Mouse (Mus musculus): ENCODE results near the gene Rars2. TPM values are rescaled to one million over a fixed set of nuclear protein-coding genes. Genes with fewer than 3 reads are reported as not detected.
"Not testable (repeated sequence)": the region's sequence is repeated elsewhere in the genome, so short reads cannot be mapped to it uniquely, and the experiment has no call there.

Gene Rars2
- 57.5 and 61.8 TPM in 2 replicates for polyA plus RNA-seq (2014; fragmentation: Nextera tagmentation; extraction: Ambion mirVana)

DNA sequence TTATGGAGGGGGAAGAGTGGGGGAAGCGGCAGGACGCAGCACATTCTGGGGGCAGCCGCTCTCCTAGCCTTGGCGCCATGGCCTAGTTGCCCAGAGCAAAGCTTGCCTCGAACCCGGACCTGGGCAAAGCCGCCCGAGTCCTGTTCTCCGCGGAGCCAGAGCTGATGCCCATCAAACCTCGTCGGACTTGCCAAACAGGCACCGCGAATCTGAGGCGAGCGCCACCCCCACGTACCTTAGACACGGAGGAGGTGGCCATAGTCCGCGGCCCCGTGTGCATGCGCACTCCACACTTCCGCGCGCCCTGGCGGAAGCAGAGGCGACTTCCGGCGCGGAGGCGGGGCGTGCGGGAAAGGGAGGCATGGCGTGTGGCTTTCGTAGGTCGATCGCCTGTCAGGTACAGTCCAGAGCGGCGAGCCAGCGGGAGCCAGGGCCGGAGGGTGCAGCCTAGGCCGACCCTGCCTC is at the start of gene Rars2, which contains the start of gene Orc3:
TSS of gene Rars2 (plus strand) at position 328 of the 465 bp plus-strand sequence.
TSS of gene Orc3 (minus strand) at position 315 of the 465 bp plus-strand sequence.
- peak; percentile 49; the same call in 1 of the 2 replicates for TF ChIP-seq CTCF (IDR thresholded peaks at IDR 0.05; ENCODE audit: low read depth)
- H3K27me3 ChIP-seq (ENCODE audit: insufficient read depth, low read length) = no peaks in the 10 kb centered on the region
- under 1% methylated on average over 42 of the region's 42 CpGs for WGBS
- peak; percentile 96 for DNase-seq
- peaks cover 3% of the 10 kb centered on the region; the same call in 1 of the 2 replicates for H3K36me3 ChIP-seq (ENCODE audit: insufficient read depth)
- peak within 1 kb of the TSS; percentile 76 for H3K27ac ChIP-seq (ENCODE audit: low read depth)
- H3K4me3 ChIP-seq (ENCODE audit: low read depth, low read length) = peak within 1 kb of the TSS; percentile 80
- ATAC-seq (ENCODE audit: insufficient read depth) = peak; percentile 99
- 0 out of 2 replicates have a peak, but pooled peaks cover 12% of the 10 kb centered on the region for H3K4me1 ChIP-seq (ENCODE audit: insufficient read depth)
- H3K9me3 ChIP-seq (ENCODE audit: low read depth, low read length) = no peaks in the 10 kb centered on the region
- H3K9ac ChIP-seq = peak within 1 kb of the TSS; percentile 74
- peak within 1 kb of the TSS; percentile 95 for H3K4me2 ChIP-seq

DNA sequence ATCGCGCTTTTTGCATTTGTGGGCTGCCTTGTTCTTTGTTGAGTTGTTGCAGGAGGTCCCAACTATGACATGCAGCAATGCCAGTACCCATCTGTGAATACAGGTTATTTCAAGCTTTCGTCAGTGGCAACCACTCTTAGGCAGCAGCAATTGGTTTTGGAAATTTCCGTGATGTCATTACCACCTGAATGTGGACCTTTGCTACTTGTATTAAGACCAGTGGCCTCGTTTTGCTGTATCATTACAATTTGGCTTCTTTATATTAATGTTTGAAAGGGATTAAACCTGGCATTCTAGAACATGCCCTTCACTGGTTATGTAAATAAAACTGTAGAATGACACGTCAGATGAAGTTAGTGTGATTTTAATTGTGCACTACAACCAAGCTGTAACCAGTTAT is 48.5 kb upstream of the Rars2 start:
- Histone ChIP-seq H3K4me3 (ENCODE audit: low read depth, low read length) (no peak overlapping the region), H3K9me3 (ENCODE audit: low read depth, low read length) (no peaks in the 10 kb centered on the region), H3K9ac (no peak overlapping the region), H3K4me1 (ENCODE audit: insufficient read depth) (no peaks in the 10 kb centered on the region), H3K4me2 (no peak overlapping the region), H3K27ac (ENCODE audit: low read depth) (no peak overlapping the region), H3K27me3 (ENCODE audit: insufficient read depth, low read length) (no peaks in the 10 kb centered on the region), H3K36me3 (ENCODE audit: insufficient read depth) (peaks cover 73% of the 10 kb centered on the region)
- 85% methylated on average over 6 of the region's 6 CpGs for WGBS
- TF ChIP-seq CTCF (IDR thresholded peaks at IDR 0.05; ENCODE audit: low read depth) = no peak
- no peak for DNase-seq
- ATAC-seq (ENCODE audit: insufficient read depth) = no peak

DNA sequence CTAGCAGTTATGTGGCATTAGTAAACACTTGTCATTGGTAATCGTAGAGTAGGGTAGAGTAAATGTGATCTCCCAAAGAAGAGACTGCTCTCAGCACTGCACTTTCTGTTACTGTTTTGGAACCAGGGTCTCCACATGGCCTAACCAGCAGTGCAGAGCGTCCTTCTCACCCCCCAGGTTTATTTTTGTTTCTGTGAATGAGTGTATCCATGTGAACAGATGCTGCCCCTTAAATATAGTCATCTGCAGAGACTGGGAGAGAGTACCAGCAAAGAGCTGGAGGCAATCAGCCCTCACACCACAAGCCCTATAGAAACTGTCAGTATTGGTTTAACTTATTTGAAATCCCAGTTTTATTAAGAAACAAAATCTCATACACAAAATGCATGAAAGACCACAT is 41.9 kb upstream of the Rars2 start:
- H3K36me3 ChIP-seq (ENCODE audit: insufficient read depth) = peaks cover 95% of the 10 kb centered on the region
- no peak overlapping the region for H3K9ac ChIP-seq
- H3K4me1 ChIP-seq (ENCODE audit: insufficient read depth) = no peaks in the 10 kb centered on the region
- no peak overlapping the region for H3K4me2 ChIP-seq
- ATAC-seq (ENCODE audit: insufficient read depth) (no peak), DNase-seq (no peak)
- no peak for TF ChIP-seq CTCF (IDR thresholded peaks at IDR 0.05; ENCODE audit: low read depth)
- H3K4me3 ChIP-seq (ENCODE audit: low read depth, low read length) = no peak overlapping the region
- 61% methylated on average over 2 of the region's 2 CpGs for WGBS
- no peaks in the 10 kb centered on the region for H3K9me3 ChIP-seq (ENCODE audit: low read depth, low read length)
- no peaks in the 10 kb centered on the region for H3K27me3 ChIP-seq (ENCODE audit: insufficient read depth, low read length)
- H3K27ac ChIP-seq (ENCODE audit: low read depth) = no peak overlapping the region

DNA sequence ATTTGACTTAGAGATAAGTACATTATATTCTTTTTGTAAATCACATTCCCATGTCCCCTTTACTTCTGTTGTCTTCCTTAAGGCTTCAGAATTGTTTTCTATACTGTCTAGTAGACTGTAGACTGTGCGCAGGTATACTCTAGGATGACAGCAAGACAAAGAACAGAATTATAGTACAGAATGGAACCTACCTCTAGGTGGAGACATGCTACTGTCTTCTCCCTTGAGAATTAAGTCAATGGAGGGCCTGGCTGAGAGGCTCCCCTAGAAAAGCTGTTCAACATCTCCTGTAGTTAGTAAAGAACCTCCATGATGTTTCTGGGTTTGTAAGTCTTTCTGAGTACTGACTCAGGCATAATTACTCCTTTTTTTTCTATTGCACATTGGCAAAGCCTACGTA is 37.7 kb upstream of the Rars2 start:
- Histone ChIP-seq H3K4me1 (ENCODE audit: insufficient read depth) (no peaks in the 10 kb centered on the region), H3K9me3 (ENCODE audit: low read depth, low read length) (no peaks in the 10 kb centered on the region), H3K4me3 (ENCODE audit: low read depth, low read length) (no peak overlapping the region), H3K9ac (no peak overlapping the region), H3K27ac (ENCODE audit: low read depth) (no peak overlapping the region), H3K4me2 (no peak overlapping the region), H3K36me3 (ENCODE audit: insufficient read depth) (peaks cover 86% of the 10 kb centered on the region), H3K27me3 (ENCODE audit: insufficient read depth, low read length) (no peaks in the 10 kb centered on the region)
- ATAC-seq (ENCODE audit: insufficient read depth) (no peak; the same call in 1 of the 2 replicates), DNase-seq (peak; percentile 33)
- 94% methylated on average over 2 of the region's 2 CpGs for WGBS
- peak; percentile 35; the same call in 1 of the 2 replicates for TF ChIP-seq CTCF (IDR thresholded peaks at IDR 0.05; ENCODE audit: low read depth)

DNA sequence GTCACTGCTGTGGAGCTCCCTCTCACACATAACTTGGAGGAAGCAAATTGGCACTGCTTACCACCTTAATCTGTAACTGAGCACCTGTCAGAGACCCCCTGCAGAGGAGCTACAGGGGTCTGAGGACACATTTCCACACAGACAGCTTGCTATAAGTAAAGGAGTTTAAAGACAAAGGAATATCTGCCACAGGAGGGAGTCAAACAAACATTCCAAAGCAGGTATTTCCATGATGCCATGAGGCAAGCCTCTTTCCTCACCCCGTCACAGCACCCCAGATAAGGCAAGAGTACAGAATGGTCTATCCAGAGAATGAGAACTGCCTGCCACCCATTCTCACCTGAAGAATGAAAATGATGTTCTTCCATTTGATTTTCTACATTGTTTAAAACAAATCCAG is 35.5 kb upstream of the Rars2 start:
- Histone ChIP-seq H3K27me3 (ENCODE audit: insufficient read depth, low read length) (no peaks in the 10 kb centered on the region), H3K27ac (ENCODE audit: low read depth) (no peak overlapping the region), H3K4me2 (no peak overlapping the region), H3K4me1 (ENCODE audit: insufficient read depth) (no peaks in the 10 kb centered on the region), H3K4me3 (ENCODE audit: low read depth, low read length) (no peak overlapping the region), H3K9ac (no peak overlapping the region), H3K36me3 (ENCODE audit: insufficient read depth) (peaks cover 86% of the 10 kb centered on the region), H3K9me3 (ENCODE audit: low read depth, low read length) (no peaks in the 10 kb centered on the region)
- ATAC-seq (ENCODE audit: insufficient read depth) (no peak), DNase-seq (no peak)
- TF ChIP-seq CTCF (IDR thresholded peaks at IDR 0.05; ENCODE audit: low read depth) = no peak
- WGBS = 85% methylated on average over 1 of the region's 1 CpGs

DNA sequence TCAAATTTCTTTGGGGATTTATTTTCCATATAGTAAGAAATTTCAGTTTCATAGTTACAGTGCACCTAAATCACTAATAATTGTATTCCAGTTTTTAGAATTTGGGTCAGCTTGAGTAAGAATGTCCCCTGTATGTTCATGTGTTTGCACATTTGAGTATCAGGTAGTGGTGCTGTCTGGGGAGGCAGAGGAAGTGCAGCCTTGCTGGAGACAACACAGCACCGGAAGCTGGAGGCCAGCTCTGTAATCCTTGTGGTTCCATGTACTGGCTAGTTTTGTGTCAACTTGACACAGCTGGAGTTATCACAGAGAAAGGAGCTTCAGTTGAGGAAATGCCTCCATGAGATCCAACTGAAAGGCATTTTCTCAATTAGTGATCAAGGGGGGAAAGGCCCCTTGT is 33.3 kb upstream of the Rars2 start:
- not testable (repeated sequence) for H3K4me3 ChIP-seq (ENCODE audit: low read depth, low read length); H3K4me1 ChIP-seq (ENCODE audit: insufficient read depth); H3K9me3 ChIP-seq (ENCODE audit: low read depth, low read length); DNase-seq; H3K9ac ChIP-seq; H3K27ac ChIP-seq (ENCODE audit: low read depth); H3K27me3 ChIP-seq (ENCODE audit: insufficient read depth, low read length); H3K4me2 ChIP-seq; ATAC-seq (ENCODE audit: insufficient read depth)
- WGBS = 90% methylated on average over 1 of the region's 1 CpGs
- H3K36me3 ChIP-seq (ENCODE audit: insufficient read depth) = peaks cover 76% of the 10 kb centered on the region

- 77% methylated on average over 7 of the region's 7 CpGs for WGBS
- Histone ChIP-seq H3K27ac (ENCODE audit: low read depth) (no peak overlapping the region), H3K36me3 (ENCODE audit: insufficient read depth) (peaks cover 75% of the 10 kb centered on the region)
These were observed 32.8 kb upstream of the Rars2 start for GRCm38 (mm10) chr4:34581990-34582389.

More at GRCm38 (mm10) chr4:34581990-34582389, 32.8 kb upstream of the Rars2 start:
- H3K4me3 ChIP-seq (ENCODE audit: low read depth, low read length) = no peak overlapping the region
- no peak for TF ChIP-seq CTCF (IDR thresholded peaks at IDR 0.05; ENCODE audit: low read depth)
- no peak overlapping the region for H3K4me2 ChIP-seq
- DNase-seq (no peak), ATAC-seq (ENCODE audit: insufficient read depth) (no peak)
- H3K9ac ChIP-seq = no peak overlapping the region
- no peaks in the 10 kb centered on the region for H3K27me3 ChIP-seq (ENCODE audit: insufficient read depth, low read length)
- no peaks in the 10 kb centered on the region for H3K4me1 ChIP-seq (ENCODE audit: insufficient read depth)
- no peaks in the 10 kb centered on the region for H3K9me3 ChIP-seq (ENCODE audit: low read depth, low read length)
